Mouse (Mus musculus): ENCODE results near the gene Rdh7.
"Not testable (repeated sequence)": the region's sequence is repeated elsewhere in the genome, so short reads cannot be mapped to it uniquely, and the experiment has no call there.

Rdh7 gene
- long read RNA-seq, experiment 1 = 0 reads
- long read RNA-seq, experiment 2 = 0 reads

DNA sequence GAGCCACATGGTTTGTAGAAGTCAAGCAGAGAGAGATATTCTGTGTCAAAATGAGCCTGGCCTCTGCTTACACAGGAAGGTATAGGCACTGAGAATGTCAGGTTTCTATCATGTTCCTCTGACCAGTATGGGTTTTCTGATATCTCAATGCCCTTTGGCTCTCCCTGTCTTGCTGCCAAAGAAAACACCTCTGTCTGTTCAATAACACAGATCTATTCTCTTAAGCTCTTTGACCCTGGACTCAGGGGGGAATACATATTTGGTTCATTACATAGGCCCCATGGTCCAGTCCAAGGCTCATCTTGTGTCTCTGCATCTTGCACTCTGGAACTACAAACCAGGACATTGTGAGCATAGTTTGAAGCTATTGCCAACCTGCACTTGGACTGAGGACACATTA lies at the start of gene Rdh7:
Gene Rdh7 (minus strand): TSS at position 213 of the 400 bp plus-strand sequence.
- intact Hi-C loops (cut with DNase I) = no loop called here

DNA sequence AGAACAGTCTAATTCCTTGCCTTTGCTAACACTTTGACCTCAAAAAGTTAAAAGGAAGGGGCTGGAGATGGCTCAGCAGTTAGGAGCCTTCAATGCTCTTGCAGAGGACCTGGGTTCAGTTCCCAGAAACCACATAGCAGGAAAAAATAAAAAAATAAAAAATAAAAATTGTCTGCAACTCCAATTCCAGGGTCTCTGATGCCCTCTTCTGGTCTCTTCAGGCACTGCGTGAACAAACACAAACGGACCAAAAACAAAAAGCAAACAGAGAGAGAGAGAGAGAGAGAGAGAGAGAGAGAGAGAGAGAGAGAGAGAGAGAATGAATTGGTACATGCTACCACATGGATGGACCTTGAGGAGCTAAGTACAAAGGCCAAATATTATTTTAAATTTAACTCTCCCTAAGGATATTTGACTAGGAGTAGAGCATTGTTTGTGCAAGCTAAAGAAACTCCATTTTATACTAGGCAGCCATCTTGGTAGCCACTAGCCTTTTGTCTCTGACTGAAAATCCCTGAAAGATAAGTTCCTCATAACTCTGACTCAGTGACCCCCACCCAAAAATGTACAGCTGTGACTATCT lies 48.9 kb upstream of the Rdh7 start:
- intact Hi-C loops (cut with DNase I) = loop anchor here (2.0 to 5.0 kb wide), 3 partner anchors 65 to 245 kb away; no protein-coding TSS in a partner anchor

- intact Hi-C loops (cut with DNase I) = loop anchor here (2.0 to 5.0 kb wide), 3 partner anchors 64 to 245 kb away; no protein-coding TSS in a partner anchor
Observed at GRCm38 (mm10) chr10:127936747-127937409, 48.3 kb upstream of the Rdh7 start.

GRCm38 (mm10) chr10:127936271-127936670 lies 47.7 kb upstream of the Rdh7 start:
- intact Hi-C loops (cut with DNase I) = loop anchor here (2.0 to 5.0 kb wide), 3 partner anchors 63 to 244 kb away; no protein-coding TSS in a partner anchor

GRCm38 (mm10) chr10:127932290-127932926 lies 43.8 kb upstream of the Rdh7 start:
- intact Hi-C loops (cut with DNase I) = no loop called here

DNA sequence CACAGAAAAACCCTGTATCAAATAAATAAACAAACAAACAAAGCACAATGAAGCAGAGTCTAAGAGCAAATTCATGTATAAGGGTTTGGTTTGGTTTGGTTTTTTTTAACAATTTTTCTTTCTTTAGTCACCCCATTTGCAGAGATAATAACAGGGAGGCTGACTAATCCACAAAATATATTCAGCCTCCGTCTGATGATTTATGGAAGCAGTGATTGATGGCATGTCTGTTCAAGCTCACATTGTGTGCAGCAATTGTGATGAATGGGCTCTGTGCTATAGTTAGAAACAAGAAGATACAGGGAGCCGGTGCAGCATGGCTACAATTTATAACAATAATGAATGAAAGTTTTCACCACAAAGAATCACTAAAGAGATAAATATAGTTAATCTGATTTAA lies 39.1 kb upstream of the Rdh7 start:
- intact Hi-C loops (cut with DNase I) = no loop called here

DNA sequence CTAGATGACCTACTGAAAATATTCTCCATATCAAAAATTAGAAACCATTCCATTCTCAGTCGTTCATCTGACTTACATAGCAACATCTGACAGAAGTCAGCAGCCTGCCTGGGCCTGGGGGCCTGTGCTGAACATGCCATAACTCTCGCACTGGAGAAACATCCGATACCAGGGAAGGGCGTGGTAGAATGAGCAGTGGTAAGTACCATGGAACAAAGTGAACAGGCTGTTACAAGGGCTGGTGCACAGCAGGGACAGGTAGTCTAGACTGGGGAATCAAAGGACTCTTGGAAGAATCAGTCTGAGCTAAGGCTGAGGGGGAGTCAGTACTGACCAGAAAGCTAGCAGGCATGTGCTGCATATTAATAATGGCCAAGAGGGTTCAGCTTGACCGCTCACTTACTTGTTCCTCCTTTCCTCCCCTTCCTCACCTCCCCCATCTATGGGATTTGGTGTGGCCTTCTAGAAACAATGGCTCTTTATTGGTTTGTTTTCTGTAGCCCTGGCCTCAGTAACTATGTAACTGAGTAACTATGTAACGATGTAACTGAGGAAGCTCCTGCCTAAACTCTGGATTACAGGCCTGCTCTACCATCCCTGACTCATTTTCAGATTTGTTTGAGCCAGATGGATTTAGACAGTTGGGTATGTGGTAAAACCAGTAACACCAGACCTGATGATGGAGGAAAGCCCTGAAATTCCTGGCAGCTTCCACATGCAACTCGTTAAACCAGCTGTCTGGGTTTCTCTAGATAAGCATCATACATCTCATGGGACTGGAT lies 36.2 kb upstream of the Rdh7 start:
- intact Hi-C loops (cut with DNase I) = no loop called here

GRCm38 (mm10) chr10:127923024-127923423 lies 34.4 kb upstream of the Rdh7 start:
- intact Hi-C loops (cut with DNase I) = no loop called here

DNA sequence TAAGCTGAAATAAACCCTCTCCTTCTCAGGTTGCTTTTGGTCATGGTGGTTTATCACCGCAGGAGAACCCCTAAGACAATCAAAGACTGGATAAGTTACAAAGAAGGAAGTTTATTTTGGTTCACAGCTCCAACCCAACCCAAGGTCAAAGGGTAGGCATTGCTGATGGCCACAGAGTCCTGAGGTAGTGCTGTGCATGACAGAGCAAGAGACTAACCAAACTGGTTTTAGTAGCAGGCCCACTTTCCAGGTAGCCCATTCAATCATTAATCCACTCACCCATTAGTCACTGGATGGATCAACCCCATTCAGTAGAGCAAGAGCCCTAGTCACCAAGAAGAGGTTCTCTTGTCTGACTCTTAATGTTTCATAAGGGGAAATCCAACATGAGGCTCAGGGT lies 33.6 kb upstream of the Rdh7 start:
- intact Hi-C loops (cut with DNase I) = no loop called here

- intact Hi-C loops (cut with DNase I) = no loop called here
Observed at GRCm38 (mm10) chr10:127917651-127918050, 29.0 kb upstream of the Rdh7 start.

GRCm38 (mm10) chr10:127917183-127917582 lies 28.6 kb upstream of the Rdh7 start:
- intact Hi-C loops (cut with DNase I) = not testable (repeated sequence)

GRCm38 (mm10) chr10:127915578-127915977 lies 27.0 kb upstream of the Rdh7 start:
- intact Hi-C loops (cut with DNase I) = no loop called here

- intact Hi-C loops (cut with DNase I) = no loop called here
Observed at GRCm38 (mm10) chr10:127907386-127907951, 18.9 kb upstream of the Rdh7 start.

DNA sequence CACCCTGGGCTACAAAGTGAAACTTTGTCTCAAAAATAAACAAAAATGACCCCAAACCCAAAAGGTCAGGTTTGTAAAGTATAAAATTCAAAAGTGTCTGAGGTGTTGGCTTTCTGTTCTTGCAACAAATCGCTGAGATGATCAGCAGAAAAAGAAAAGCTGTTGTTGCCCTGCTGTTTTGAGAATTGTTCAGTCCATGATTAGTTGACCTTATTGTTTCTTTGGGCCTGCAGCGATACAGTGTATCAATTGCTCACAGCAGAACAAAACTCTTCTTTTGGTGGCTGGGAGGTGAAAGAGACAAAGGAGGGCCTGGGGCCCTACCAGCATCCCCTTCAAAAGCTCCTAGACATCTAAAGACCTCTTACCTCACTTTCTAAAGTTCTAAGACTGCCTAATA lies 17.5 kb upstream of the Rdh7 start:
- intact Hi-C loops (cut with DNase I) = no loop called here

DNA sequence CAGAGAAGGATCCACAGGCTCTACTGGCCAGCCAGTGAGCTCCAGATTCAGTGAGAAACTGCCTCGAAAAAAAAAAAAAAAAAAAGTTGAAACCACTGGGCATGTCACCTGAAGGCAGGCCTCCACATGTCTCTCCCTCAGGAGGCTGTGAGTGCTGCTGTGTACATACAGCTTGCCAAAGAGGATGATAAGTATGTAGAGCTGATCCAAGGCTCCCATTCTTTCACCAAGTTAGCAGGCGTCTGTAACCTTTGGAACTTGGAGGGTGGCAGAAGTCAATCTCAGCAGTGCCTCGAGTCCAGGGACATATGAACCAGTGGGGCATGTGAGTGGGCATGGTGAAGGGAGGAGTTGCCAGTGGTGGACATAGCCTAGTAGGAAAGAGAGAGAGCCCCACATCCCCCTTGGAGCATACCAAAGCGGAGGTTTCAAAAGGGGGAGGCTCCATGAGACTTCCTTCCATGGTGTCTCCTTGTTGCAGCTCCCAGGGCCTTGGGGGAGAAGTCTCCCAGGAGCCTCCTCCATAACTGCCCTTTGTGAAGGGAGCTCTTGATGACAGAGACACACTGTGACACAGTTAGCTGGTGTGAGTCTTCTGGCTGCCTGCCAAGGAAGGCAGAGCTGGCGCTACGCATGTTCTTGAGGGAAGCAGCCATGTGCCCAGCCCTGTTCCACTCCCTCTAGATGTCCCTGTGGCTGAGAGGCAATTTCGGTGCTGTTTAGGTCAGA lies 16.3 kb upstream of the Rdh7 start:
- intact Hi-C loops (cut with DNase I) = no loop called here

DNA sequence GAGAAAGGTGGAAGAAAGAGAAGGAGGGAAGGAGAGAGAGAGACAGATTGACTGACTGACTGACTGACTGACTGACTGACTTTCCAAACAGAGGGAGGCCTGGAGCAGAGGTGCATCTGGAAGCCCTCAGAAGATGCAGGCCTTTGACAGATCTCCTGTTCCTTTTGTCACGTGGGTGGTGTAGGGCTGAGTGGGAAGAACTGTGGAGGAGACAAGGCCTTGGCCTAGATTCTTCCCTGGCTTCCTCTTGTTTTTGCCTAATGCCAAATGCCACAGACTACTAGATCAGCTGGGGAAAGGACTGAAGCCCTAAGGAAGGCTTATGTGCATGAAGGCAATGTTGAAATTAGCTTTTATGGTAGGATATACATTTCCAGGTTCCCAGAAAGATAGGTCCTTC lies 14.5 kb upstream of the Rdh7 start:
- intact Hi-C loops (cut with DNase I) = no loop called here

DNA sequence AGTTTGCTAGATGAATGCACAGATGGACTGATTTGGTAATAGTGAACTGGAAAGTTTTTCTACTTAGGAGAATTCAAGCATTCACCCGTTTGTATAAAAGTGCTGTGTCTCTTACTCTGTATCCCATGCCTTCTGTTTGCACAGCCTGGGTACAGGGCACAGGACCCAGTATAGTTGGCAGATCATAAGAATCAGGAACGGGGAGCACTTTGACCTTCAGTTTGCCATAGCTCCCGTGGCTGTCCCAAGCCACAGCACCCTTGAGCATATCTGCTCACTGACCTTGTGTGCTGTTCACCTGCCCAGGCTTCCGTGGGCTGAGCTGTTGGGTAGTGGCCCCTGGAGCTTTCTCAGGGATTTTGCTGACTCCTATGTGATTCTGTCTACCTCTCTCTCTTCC lies 13.1 kb upstream of the Rdh7 start:
- intact Hi-C loops (cut with DNase I) = no loop called here

DNA sequence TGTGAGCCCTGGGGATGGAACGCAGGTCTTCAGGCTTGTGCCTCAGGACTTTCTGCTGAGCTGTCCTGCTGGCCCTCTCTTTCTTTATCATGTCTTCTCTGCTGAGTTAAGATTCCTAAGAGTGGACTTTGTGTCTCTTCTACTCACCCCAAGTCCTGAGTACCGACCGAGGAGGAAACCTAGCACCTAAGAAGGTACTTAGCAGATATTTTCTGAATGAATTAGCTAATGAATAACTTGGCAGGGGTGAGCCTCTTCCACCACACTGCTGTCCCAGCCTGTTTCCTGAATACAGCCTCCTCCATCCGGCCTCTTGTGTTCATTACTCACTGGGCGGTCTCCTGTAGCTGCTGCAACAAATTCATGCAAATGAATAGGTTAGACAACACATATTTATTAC lies 11.2 kb upstream of the Rdh7 start:
- intact Hi-C loops (cut with DNase I) = no loop called here

- intact Hi-C loops (cut with DNase I) = no loop called here
Observed at GRCm38 (mm10) chr10:127898218-127898617, 9.6 kb upstream of the Rdh7 start, which contains the start of gene Sdr9c7. Sdr9c7 (plus strand) TSS chr10:127898518.

DNA sequence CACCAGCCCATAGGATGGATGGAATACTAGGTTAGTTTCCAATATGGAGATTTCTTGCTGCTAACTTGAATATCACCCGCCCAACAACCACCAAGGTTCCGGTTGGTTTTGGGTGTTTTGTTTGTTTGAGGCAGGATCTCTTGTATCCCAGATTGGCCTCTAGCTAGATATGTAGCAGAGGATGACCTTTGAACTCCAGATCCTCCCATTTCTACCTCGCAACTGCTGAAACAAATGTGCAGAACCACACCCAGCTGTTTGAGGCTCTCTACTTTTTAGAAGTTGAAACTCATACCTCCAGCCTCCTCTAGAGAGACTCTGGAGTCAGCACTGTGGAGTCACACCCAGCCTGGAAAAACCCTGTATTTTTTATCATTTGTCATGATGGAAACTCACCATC lies 8.9 kb upstream of the Rdh7 start:
- intact Hi-C loops (cut with DNase I) = no loop called here

DNA sequence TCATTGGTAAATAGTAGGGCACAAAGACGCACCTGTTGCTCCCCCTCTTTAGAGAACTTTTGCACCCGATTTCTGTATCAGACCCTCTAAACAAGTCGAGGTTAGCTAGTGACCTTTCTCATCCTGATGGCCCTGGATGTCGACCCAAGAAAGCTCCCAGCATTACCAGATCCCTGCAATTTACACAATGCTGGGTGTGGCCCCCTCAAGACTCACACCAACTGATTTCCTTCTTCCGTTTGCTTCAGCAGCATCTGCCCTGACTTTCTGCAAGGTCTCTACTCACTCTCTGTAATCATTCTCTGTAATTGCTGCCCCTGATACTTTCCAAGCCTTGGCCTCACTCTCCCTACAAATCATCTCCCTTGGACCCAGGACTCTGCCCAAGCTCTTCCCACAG lies 8.1 kb upstream of the Rdh7 start:
- intact Hi-C loops (cut with DNase I) = no loop called here

All from adrenal gland (tissue).